Mouse (Mus musculus) CH12.LX (cell line): ENCODE results near the gene Gm11937.

Experiments used
- CHD1 ChIP-seq: IDR thresholded peaks from 2 replicates; pipeline ENCODE4 v1.6.1; 2012; ENCODE audit warnings: low read depth, low read length, improper control_type of control experiment, inconsistent platforms
- CHD2 ChIP-seq: IDR thresholded peaks from 2 replicates; pipeline ENCODE4 v1.6.1; 2011; ENCODE audit warnings: low read length, improper control_type of control experiment
- CTCF ChIP-seq, 2 experiments: IDR thresholded peaks in 1 of 2; conservative IDR thresholded peaks in 1 of 2; 2 replicates each; pipeline ENCODE4 v1.5.1; 2011 to 2012; ENCODE audit warnings: low read depth in 2 of 2, low read length in 2 of 2, improper control_type of control experiment in 1 of 2, inconsistent platforms in 1 of 2, mild to moderate bottlenecking in 1 of 2, moderate library complexity in 1 of 2
- HCFC1 ChIP-seq: IDR thresholded peaks from 2 replicates; pipeline ENCODE4 v1.6.1; 2012; ENCODE audit warnings: low read depth, mild to moderate bottlenecking, inconsistent platforms, low read length, improper control_type of control experiment
- NRF1 ChIP-seq: IDR thresholded peaks from 2 replicates; pipeline ENCODE4 v1.6.1; 2014; ENCODE audit warnings: low read depth, mild to moderate bottlenecking, inconsistent platforms, low read length, improper control_type of control experiment, moderate library complexity
- POLR2A ChIP-seq: IDR thresholded peaks from 2 replicates; pipeline ENCODE4 v1.6.1; 2011; ENCODE audit warnings: low read depth, mild to moderate bottlenecking, improper control_type of control experiment, low read length
- RCOR1 ChIP-seq: conservative IDR thresholded peaks from 2 replicates; pipeline ENCODE4 v1.6.1; 2012; ENCODE audit warnings: low read depth, mild to moderate bottlenecking, inconsistent platforms, low read length, improper control_type of control experiment
- ZC3H11A ChIP-seq: IDR thresholded peaks from 2 replicates; pipeline ENCODE4 v1.6.1; 2012; ENCODE audit warnings: low read depth, mild to moderate bottlenecking, inconsistent platforms, low read length, improper control_type of control experiment

- TF ChIP-seq RCOR1 (no peak), POLR2A (no peak), ZC3H11A (no peak), CTCF (conservative IDR thresholded peaks at IDR 0.05 in 1 of 2, IDR thresholded peaks at IDR 0.05 in 1 of 2; ENCODE audit: low read depth in 2 of 2, low read length in 2 of 2) (no peak), CHD2 (no peak), HCFC1 (no peak), CHD1 (no peak), NRF1 (no peak)
Measured at GRCm38 (mm10) chr11:99585096-99585495, 24.9 kb downstream of the Gm11937 start.
